Mouse (Mus musculus) MEL (cell line): ENCODE results near the gene Clec4d. TPM values are rescaled to one million over a fixed set of nuclear protein-coding genes. Genes with fewer than 3 reads are reported as not detected.

Experiments used
- DNase-seq: peaks from one replicate; pipeline ENCODE4 v3.0.0; 2011; ENCODE audit warnings: low read depth, low spot score
- H3K27ac ChIP-seq: 2 replicates; pipeline ENCODE4 v1.5.1; 2012; ENCODE audit warnings: low read depth, mild to moderate bottlenecking, control low read depth, low read length, moderate library complexity; ENCODE audit not compliant: control insufficient read depth
- H3K27me3 ChIP-seq, 2 experiments: fragments of 150-350 bp in 1 of 2; sonication (generic) in 1 of 2; 2 replicates each; pipeline ENCODE4 v1.6.1; 2012; ENCODE audit warnings: low read length in 2 of 2, mild to moderate bottlenecking in 2 of 2, improper control_type of control experiment in 1 of 2, moderate library complexity in 1 of 2; ENCODE audit not compliant: insufficient read depth in 2 of 2, control insufficient read depth in 1 of 2
- H3K36me3 ChIP-seq, 2 experiments: 2 replicates each; pipeline ENCODE4 v1.6.1; 2012 to 2014; ENCODE audit warnings: low read length in 2 of 2, improper control_type of control experiment in 1 of 2, inconsistent platforms in 1 of 2, mild to moderate bottlenecking in 1 of 2; ENCODE audit not compliant: insufficient read depth in 2 of 2, control insufficient read depth in 1 of 2
- H3K4me1 ChIP-seq, 2 experiments: fragments of 150-350 bp in 1 of 2; sonication (generic) in 1 of 2; 2 replicates each; pipeline ENCODE4 v1.6.1; 2012; ENCODE audit warnings: low read length in 2 of 2, improper control_type of control experiment in 1 of 2, mild to moderate bottlenecking in 1 of 2; ENCODE audit not compliant: insufficient read depth in 2 of 2, control insufficient read depth in 1 of 2
- H3K4me3 ChIP-seq, 2 experiments: fragments of 150-350 bp in 1 of 2; sonication (generic) in 1 of 2; 2 replicates each; pipeline ENCODE4 v1.5.1; 2012; ENCODE audit warnings: low read depth in 2 of 2, low read length in 2 of 2, mild to moderate bottlenecking in 2 of 2, moderate library complexity in 2 of 2, control low read depth in 1 of 2, improper control_type of control experiment in 1 of 2; ENCODE audit not compliant: control insufficient read depth in 1 of 2, insufficient read depth in 1 of 2
- H3K79me2 ChIP-seq: 2 replicates; pipeline ENCODE4 v1.6.1; 2012; ENCODE audit warnings: mild to moderate bottlenecking, low read length, moderate library complexity; ENCODE audit not compliant: control insufficient read depth, poor library complexity, insufficient read depth
- H3K9ac ChIP-seq: 2 replicates; pipeline ENCODE4 v1.6.1; 2012; ENCODE audit warnings: low read depth, mild to moderate bottlenecking, control low read depth, low read length, moderate library complexity; ENCODE audit not compliant: control insufficient read depth, poor library complexity, severe bottlenecking
- H3K9me3 ChIP-seq: fragments of 150-350 bp; sonication (generic); replicated peaks from 2 replicates; pipeline ENCODE4 v1.6.1; 2012; ENCODE audit warnings: mild to moderate bottlenecking, low read length, improper control_type of control experiment, moderate library complexity; ENCODE audit not compliant: insufficient read depth
- CHD1 ChIP-seq: IDR thresholded peaks from 2 replicates; pipeline ENCODE4 v1.6.1; 2012; ENCODE audit warnings: low read depth, mild to moderate bottlenecking, inconsistent platforms, low read length, improper control_type of control experiment
- CTCF ChIP-seq, 3 experiments: IDR thresholded peaks in 2 of 3; conservative IDR thresholded peaks in 1 of 3; 2 replicates each; pipeline ENCODE4 v1.5.1; 2011 to 2012; ENCODE audit warnings: low read length in 3 of 3, low read depth in 2 of 3, mild to moderate bottlenecking in 2 of 3, improper control_type of control experiment in 1 of 3, inconsistent platforms in 1 of 3, mixed read lengths in 1 of 3, moderate library complexity in 1 of 3; ENCODE audit not compliant: control insufficient read depth in 1 of 3, insufficient read depth in 1 of 3, poor library complexity in 1 of 3, severe bottlenecking in 1 of 3
- ETS1 ChIP-seq: IDR thresholded peaks from 2 replicates; pipeline ENCODE4 v1.6.1; 2012; ENCODE audit warnings: low read depth, mild to moderate bottlenecking, inconsistent platforms, low read length, improper control_type of control experiment, moderate library complexity
- GABPA ChIP-seq: IDR thresholded peaks from 2 replicates; pipeline ENCODE4 v1.6.1; 2012; ENCODE audit warnings: low read depth, mild to moderate bottlenecking, inconsistent platforms, low read length, improper control_type of control experiment, moderate library complexity
- HCFC1 ChIP-seq: IDR thresholded peaks from 2 replicates; pipeline ENCODE4 v1.6.1; 2012; ENCODE audit warnings: low read depth, mild to moderate bottlenecking, inconsistent platforms, low read length, improper control_type of control experiment, moderate library complexity
- MEF2A ChIP-seq: IDR thresholded peaks from 2 replicates; pipeline ENCODE4 v1.6.1; 2014; ENCODE audit warnings: low read depth, mild to moderate bottlenecking, inconsistent platforms, low read length, improper control_type of control experiment; ENCODE audit not compliant: poor library complexity, insufficient replicate concordance, severe bottlenecking; ENCODE audit errors: extremely low read depth
- MXI1 ChIP-seq: IDR thresholded peaks from 2 replicates; pipeline ENCODE4 v1.6.1; 2011; ENCODE audit warnings: mild to moderate bottlenecking, low read depth, low read length, improper control_type of control experiment
- MYC ChIP-seq: IDR thresholded peaks from 2 replicates; pipeline ENCODE4 v1.6.1; 2011; ENCODE audit warnings: low read depth, mild to moderate bottlenecking, low read length, improper control_type of control experiment, moderate library complexity
- NELFE ChIP-seq: IDR thresholded peaks from 2 replicates; pipeline ENCODE4 v1.6.1; 2011; ENCODE audit warnings: low read depth, low read length, improper control_type of control experiment
- POLR2AphosphoS5 ChIP-seq: IDR thresholded peaks from 2 replicates; pipeline ENCODE4 v1.6.1; 2012; ENCODE audit warnings: low read depth, borderline replicate concordance, mild to moderate bottlenecking, inconsistent platforms, low read length, moderate library complexity, mixed read lengths
- RAD21 ChIP-seq: IDR thresholded peaks from 2 replicates; pipeline ENCODE4 v1.6.1; 2011; ENCODE audit warnings: mild to moderate bottlenecking, low read depth, low read length, improper control_type of control experiment
- RCOR1 ChIP-seq: IDR thresholded peaks from 2 replicates; pipeline ENCODE4 v1.6.1; 2012; ENCODE audit warnings: low read depth, mild to moderate bottlenecking, inconsistent platforms, low read length, improper control_type of control experiment
- SIN3A ChIP-seq: IDR thresholded peaks from 2 replicates; pipeline ENCODE4 v1.6.1; 2012; ENCODE audit warnings: low read length, improper control_type of control experiment, inconsistent platforms
- SMC3 ChIP-seq: IDR thresholded peaks from 2 replicates; pipeline ENCODE4 v1.6.1; 2011; ENCODE audit warnings: low read depth, low read length, improper control_type of control experiment
- TAL1 ChIP-seq: IDR thresholded peaks from 2 replicates; pipeline ENCODE4 v1.6.1; 2012; ENCODE audit warnings: mild to moderate bottlenecking, inconsistent platforms, low read length, moderate library complexity, mixed read lengths
- UBTF ChIP-seq: IDR thresholded peaks from 2 replicates; pipeline ENCODE4 v1.6.1; 2012; ENCODE audit warnings: low read depth, mild to moderate bottlenecking, inconsistent platforms, low read length, improper control_type of control experiment, moderate library complexity, borderline replicate concordance; ENCODE audit not compliant: insufficient read depth
- ZC3H11A ChIP-seq: IDR thresholded peaks from 2 replicates; pipeline ENCODE4 v1.6.1; 2012; ENCODE audit warnings: low read depth, mild to moderate bottlenecking, inconsistent platforms, low read length, improper control_type of control experiment
- polyA plus RNA-seq, 2 experiments: library from polyadenylated mRNA; stranded (reverse) in 1 of 2; unstranded in 1 of 2; fragments of >175 nt in 1 of 2; fragments of >200 nt in 1 of 2; gene quantifications; 2 replicates each; pipeline versions ENCODE4 v1.2.1 to v1.2.4; 2012; ENCODE audit warnings: low replicate concordance in 2 of 2, low read depth in 1 of 2; ENCODE audit not compliant: insufficient read length in 2 of 2, insufficient read depth in 1 of 2, missing spikeins in 1 of 2
- total RNA-seq: library from RNA; depleted of rRNA; stranded (reverse); fragments of 300-350 nt; gene quantifications from 2 replicates; pipeline ENCODE4 v1.2.3, GENCODE M21; 2012; rRNA removed

Gene Clec4d
- total RNA-seq (2.0 and 5.5 TPM in 2 replicates), polyA plus RNA-seq (1 to 10 TPM in 1 of 2 experiments, not detected in 1; 5.6 TPM)

GRCm38 (mm10) chr6:123261555-123262161 lies at the start of gene Clec4d:
TSS of gene Clec4d (plus strand) at chr6:123262111.
- peak; percentile 71 for DNase-seq
- no peaks in the 10 kb centered on the region for H3K9me3 ChIP-seq
- no peaks in the 10 kb centered on the region for H3K27me3 ChIP-seq
- H3K9ac ChIP-seq: no peak within 1 kb of the TSS
- no peak for TF ChIP-seq MYC
- TF ChIP-seq UBTF: no peak
- TF ChIP-seq NELFE: no peak
- no peak for TF ChIP-seq MEF2A
- no peak for TF ChIP-seq MXI1
- TF ChIP-seq RAD21: peak; percentile 91
- no peak for TF ChIP-seq POLR2AphosphoS5
- no peak for TF ChIP-seq CHD1
- TF ChIP-seq ZC3H11A: peak; percentile 79
- no peak for TF ChIP-seq RCOR1
- no peak for TF ChIP-seq TAL1
- peak in 2 of 3 experiments; percentile 39 to 81; a peak in 4 of 6 replicates for TF ChIP-seq CTCF (IDR thresholded peaks at IDR 0.05 in 2 of 3, conservative IDR thresholded peaks at IDR 0.05 in 1 of 3; ENCODE audit: control insufficient read depth in 1 of 3, insufficient read depth in 1 of 3, low read depth in 2 of 3, low read length in 3 of 3, poor library complexity in 1 of 3, severe bottlenecking in 1 of 3)
- peak; percentile 76 for TF ChIP-seq SMC3
- TF ChIP-seq SIN3A: no peak; the same call in 1 of the 2 replicates
- TF ChIP-seq GABPA: no peak
- TF ChIP-seq, all 39 proteins: peak for 4
- H3K36me3 ChIP-seq: peaks cover 0 to 35% of the 10 kb centered on the region in 2 experiments; a peak in 2 of 4 replicates
- peak within 1 kb of the TSS in 1 of 2 experiments; percentile 37; a peak in 1 of 4 replicates for H3K4me3 ChIP-seq
- H3K79me2 ChIP-seq: no peaks in the 10 kb centered on the region
- H3K27ac ChIP-seq: no peak within 1 kb of the TSS
- peaks cover 20 to 25% of the 10 kb centered on the region in 2 experiments for H3K4me1 ChIP-seq

- no peaks in the 10 kb centered on the region for H3K36me3 ChIP-seq
- no peaks in the 10 kb centered on the region for H3K4me1 ChIP-seq
- no peak overlapping the region for H3K9ac ChIP-seq
- no peak overlapping the region for H3K27ac ChIP-seq
- peaks cover 0 to 2% of the 10 kb centered on the region in 2 experiments; a peak in 1 of 4 replicates for H3K27me3 ChIP-seq
- no peak overlapping the region for H3K4me3 ChIP-seq
- no peaks in the 10 kb centered on the region for H3K9me3 ChIP-seq
- H3K79me2 ChIP-seq: no peaks in the 10 kb centered on the region
- TF ChIP-seq HCFC1: no peak
- TF ChIP-seq ETS1: peak; percentile 37; the same call in 1 of the 2 replicates
- DNase-seq: peak; percentile 24
Observed at GRCm38 (mm10) chr6:123227519-123228166, 34.3 kb upstream of the Clec4d start.
